Mouse (Mus musculus) macrophage (primary cell): Measurements from ENCODE around the gene Kpna6. TPM values are rescaled to one million over a fixed set of nuclear protein-coding genes. Genes with fewer than 3 reads are reported as not detected.

ENCODE experiments used
- H3K27ac ChIP-seq: fragments of 350-480 bp; formaldehyde crosslinking; 2 replicates; pipeline ENCODE4 v1.9.0; 2021
- H3K36me3 ChIP-seq: fragments of 350-480 bp; formaldehyde crosslinking; 2 replicates; pipeline ENCODE4 v1.9.0; 2021; ENCODE audit errors: inconsistent target
- H3K4me3 ChIP-seq: fragments of 350-480 bp; formaldehyde crosslinking; 2 replicates; pipeline ENCODE4 v1.9.0; 2021; ENCODE audit errors: inconsistent target
- H3K79me2 ChIP-seq: fragments of 350-480 bp; formaldehyde crosslinking; 2 replicates; pipeline ENCODE4 v1.9.0; 2021; ENCODE audit errors: inconsistent target
- WGBS: methylation state at CpG from one replicate; pipeline ENCODE4 v1.1.7; 2026; ENCODE audit warnings: inconsistent platforms; ENCODE audit not compliant: missing documents; 5-methylcytosine and 5-hydroxymethylcytosine counted together
- polyA plus RNA-seq: library from polyadenylated mRNA; stranded (reverse); fragments of 250-400 nt; gene quantifications from 3 replicates; pipeline ENCODE4 v1.2.4, GENCODE M21; 2018; ENCODE audit warnings: inconsistent platforms

Kpna6 gene
- polyA plus RNA-seq, 1 experiment from 2014 or later, result 30.7 TPM

DNA sequence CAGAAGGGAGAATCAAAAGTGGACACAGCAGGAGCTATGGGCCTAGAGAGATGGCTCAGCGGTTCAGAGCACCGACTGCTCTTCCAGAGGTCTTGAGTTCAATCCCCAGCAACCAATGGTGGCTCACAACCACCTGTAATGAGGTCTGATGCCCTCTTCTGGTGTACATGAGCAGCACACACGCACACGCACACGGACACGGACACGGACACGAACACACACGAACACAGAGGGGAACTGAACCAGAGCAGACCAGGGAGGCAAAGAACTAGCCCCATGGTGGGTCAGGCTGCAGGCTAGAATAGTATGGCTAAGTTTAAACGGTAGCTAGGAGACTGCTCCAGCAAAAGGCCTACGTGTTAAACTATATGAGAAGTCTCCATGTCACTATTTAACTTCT, 9.3 kb upstream of the Kpna6 start:
- H3K4me3 ChIP-seq, result no peak overlapping the region
- H3K36me3 ChIP-seq, result peaks cover 32% of the 10 kb centered on the region
- no peaks in the 10 kb centered on the region for H3K79me2 ChIP-seq
- WGBS, result 98% methylated on average over 11 of the region's 11 CpGs
- H3K27ac ChIP-seq, result no peak overlapping the region

DNA sequence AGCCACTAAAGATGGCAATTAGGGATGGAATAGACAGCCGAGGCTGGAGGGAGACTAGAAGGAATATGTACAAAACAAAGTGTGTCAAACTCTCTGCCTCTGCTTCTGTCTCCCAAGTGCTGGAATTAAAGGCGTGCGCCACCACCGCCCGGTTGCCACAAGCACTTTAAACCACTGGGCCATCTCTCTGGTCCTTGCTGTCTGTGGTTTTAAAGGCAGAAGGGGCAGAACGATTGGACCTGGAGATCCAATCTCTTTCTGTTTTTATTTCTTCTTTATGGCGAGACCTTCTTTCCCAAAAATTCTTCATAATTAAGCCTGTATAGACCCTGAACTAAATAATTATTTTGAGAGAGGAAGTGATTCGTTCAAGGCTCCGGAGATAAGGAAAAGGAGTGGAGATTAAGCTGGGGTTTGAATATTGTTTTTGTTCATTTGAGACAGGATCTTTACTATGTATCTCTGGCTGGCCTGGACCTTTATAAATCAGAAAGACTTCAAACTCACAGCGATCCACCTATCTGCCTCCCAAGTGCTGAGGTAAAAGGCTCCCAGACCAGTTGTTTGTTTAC, 397 bp upstream of the Kpna6 start:
- H3K27ac ChIP-seq, result peak overlapping the region; percentile 72

DNA sequence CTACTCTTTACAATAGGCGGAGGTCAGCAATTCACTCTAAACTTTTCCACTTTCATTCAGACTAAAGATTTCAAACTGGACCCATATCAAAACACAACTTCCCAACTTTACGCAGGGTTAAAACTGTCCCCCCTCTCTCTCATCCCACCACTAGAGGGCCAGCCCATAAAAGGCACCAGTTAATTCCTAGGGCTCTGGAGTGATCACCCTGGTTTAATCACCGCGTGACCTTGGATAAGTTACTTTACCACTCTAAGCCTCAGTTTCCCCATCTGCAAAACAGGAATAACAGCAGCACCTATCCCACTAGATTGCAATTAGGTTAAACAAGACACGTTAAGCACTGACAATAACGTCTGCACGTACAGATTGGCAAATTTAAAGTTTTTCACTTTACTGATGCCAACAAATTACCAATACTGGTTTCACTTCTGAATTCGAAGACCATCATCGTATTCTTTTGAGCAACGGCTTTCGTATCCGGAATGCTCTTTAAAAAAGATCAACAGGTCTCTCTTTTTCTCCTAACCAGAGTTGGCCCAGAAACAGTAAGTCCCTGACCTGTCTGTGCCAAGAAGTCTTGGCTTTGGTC, 980 bp downstream of the Kpna6 start:
- WGBS, result 9% methylated on average over 12 of the region's 12 CpGs
- Histone ChIP-seq H3K36me3 (no peaks in the 10 kb centered on the region; the same call in 1 of the 2 replicates), H3K27ac (peak overlapping the region; percentile 72), H3K79me2 (peaks cover 55% of the 10 kb centered on the region), H3K4me3 (peak overlapping the region; percentile 94)

More for the DNA sequence above, 397 bp upstream of the Kpna6 start:
- H3K4me3 ChIP-seq, result peak overlapping the region; percentile 94
- 3% methylated on average over 10 of the region's 10 CpGs for WGBS
- H3K36me3 ChIP-seq, result no peaks in the 10 kb centered on the region; the same call in 1 of the 2 replicates
- H3K79me2 ChIP-seq, result peaks cover 41% of the 10 kb centered on the region

DNA sequence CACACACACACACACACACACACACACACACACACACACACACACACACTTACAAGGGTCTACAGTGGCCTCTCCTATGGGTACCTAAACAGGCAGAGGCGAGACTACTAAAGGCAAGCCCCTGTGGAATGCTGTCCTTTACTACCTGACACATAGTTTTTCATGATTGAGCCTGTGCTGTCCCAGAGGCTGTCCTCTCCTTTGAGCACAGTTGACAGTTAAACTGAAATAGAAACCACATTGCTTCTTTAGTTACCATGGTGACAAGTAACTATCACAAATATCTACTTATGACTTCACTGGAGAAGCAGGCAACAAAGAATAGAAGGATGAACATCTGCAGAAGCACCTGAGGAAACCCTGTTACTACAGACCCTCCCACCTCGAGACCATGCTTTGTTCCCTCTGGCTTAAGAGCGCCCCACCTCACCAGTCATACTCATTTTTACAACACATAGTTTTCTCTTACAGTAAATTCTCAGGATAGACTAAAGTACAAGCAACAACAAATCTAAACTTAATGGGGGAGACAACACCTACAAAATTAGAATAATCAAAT, 10.2 kb downstream of the Kpna6 start:
- Histone ChIP-seq H3K4me3 (no peak overlapping the region), H3K27ac (no peak overlapping the region), H3K79me2 (peaks cover 61% of the 10 kb centered on the region), H3K36me3 (peaks cover 40% of the 10 kb centered on the region)
- 89% methylated on average over 3 of the region's 3 CpGs for WGBS

DNA sequence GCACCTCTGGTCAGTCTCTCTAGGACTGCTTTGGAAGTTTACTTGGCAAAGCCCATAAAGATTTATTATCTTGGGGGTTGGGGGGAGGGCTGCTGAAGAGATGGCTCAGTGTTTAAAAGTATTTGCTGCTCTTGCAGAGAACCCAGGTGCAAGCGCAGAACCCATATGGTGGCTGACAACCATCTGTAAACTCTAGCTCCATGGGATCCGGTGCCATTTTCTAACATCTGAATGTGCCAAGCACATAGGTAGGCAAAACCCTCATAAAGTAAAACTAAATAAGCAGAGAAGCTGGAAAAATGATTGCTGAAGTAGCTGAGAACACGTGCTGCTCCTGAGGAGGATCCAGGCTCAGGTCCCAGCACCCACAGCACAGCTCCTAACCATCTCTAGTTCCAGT, 11.0 kb downstream of the Kpna6 start:
- Histone ChIP-seq H3K4me3 (no peak overlapping the region), H3K27ac (no peak overlapping the region), H3K36me3 (peaks cover 48% of the 10 kb centered on the region), H3K79me2 (peaks cover 54% of the 10 kb centered on the region)
- WGBS, result 98% methylated on average over 3 of the region's 3 CpGs

DNA sequence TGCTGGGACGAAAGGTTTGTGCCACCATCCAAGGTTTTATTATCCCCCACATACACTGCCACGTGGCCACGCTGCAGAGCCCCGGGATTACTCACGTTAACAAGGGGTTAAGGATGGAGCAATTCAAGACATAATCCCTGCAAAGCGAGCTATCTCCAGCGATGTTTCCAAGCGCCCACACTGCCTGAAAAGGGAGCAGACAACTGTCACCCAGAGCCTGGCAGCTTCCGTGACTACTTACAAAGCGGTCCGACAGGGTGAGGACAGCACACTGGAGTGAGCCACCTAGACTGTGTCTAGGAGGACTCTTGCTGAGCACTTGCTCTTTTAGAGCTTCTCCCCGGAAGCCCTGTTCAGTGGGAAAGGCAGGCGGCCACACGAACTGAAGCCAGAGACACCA, 17.8 kb downstream of the Kpna6 start:
- no peak overlapping the region for H3K4me3 ChIP-seq
- WGBS, result 96% methylated on average over 14 of the region's 14 CpGs
- no peak overlapping the region for H3K27ac ChIP-seq
- peaks cover 94% of the 10 kb centered on the region for H3K36me3 ChIP-seq
- H3K79me2 ChIP-seq, result no peaks in the 10 kb centered on the region

DNA sequence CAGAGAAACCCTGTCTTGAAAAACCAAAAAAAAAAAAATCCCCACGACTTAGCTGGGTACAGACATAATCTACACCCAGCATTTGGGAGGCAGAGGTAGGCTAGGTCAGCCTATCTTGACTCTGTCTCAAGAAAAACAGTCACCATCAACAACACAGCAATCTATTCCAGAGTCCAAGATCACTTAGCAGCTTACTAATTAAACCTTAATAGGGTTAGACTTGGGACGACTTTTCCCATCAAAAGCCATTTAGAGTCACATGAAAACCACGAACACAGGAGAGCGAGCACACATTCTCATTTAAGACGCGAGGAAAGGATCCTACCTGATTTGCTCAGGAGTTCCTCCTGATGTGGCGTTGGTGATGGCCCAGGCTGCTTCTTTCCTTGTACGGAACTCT, 22.2 kb downstream of the Kpna6 start:
- 91% methylated on average over 8 of the region's 8 CpGs for WGBS
- H3K79me2 ChIP-seq, result no peaks in the 10 kb centered on the region
- peaks cover 87% of the 10 kb centered on the region for H3K36me3 ChIP-seq
- no peak overlapping the region for H3K27ac ChIP-seq
- H3K4me3 ChIP-seq, result no peak overlapping the region

DNA sequence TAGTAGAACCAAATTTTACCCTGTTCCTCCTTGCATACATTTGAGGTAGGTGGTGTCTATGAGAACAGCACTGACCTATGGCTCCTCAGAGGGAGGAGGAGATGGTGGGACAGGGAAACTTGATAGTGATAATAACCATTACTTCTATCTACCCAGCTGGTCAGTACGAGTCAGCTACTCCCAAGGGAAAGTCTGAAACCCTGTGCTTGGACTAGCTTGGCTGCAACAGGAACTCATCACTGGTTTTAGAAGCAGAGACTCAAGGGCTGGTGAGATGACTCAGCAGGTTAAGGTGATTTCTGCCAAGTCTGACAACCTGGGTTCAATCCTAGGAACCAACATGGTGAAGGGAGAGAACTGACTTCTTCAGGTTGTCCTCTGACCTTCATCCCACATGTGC, 23.9 kb downstream of the Kpna6 start:
- H3K36me3 ChIP-seq, result peaks cover 70% of the 10 kb centered on the region
- H3K4me3 ChIP-seq, result no peak overlapping the region
- H3K27ac ChIP-seq, result no peak overlapping the region
- H3K79me2 ChIP-seq, result no peaks in the 10 kb centered on the region
- 92% methylated on average over 1 of the region's 1 CpGs for WGBS

DNA sequence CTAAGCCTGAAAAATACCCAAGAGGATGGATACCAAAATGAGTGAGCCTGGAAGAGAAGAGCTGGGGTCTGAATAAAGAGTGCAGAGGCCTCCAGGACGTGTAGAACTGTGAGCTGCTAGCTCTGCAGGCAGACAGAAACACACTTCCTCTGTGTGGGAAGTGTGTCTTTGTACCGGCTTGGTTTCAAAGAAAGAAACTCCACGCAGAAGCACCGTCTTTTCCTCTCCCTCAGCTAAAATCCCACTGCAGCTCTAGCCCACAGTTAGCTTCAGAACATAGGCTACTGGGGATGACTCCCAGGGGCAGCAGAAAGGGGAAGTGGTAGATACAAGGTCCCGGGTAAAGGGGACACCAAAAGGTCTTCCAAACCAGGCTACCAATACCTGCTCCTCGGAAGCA, 27.4 kb downstream of the Kpna6 start:
- no peak overlapping the region for H3K27ac ChIP-seq
- no peaks in the 10 kb centered on the region for H3K79me2 ChIP-seq
- H3K36me3 ChIP-seq, result peaks cover 39% of the 10 kb centered on the region
- no peak overlapping the region for H3K4me3 ChIP-seq
- 58% methylated on average over 6 of the region's 6 CpGs for WGBS

DNA sequence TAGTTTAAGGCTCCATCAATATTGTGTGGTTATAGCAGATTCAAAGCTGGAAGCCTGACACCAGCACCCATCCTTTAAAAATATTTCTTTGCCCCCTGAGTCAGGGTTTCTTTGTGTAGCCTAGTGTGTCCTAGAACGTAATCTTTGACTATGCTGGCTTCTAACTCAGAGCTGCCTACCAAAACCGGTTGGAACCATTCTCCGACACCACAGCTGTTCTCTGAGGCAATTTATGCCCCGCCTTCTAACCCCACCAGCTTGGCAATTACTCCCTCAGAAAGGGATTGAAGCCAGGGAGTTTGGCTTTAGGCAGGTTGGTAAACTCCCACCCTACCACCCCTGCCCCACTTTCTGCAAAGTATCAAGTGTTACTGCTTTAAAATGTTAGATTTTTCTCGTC, 30.8 kb downstream of the Kpna6 start:
- Histone ChIP-seq H3K79me2 (peaks cover 29% of the 10 kb centered on the region), H3K36me3 (peaks cover 19% of the 10 kb centered on the region), H3K4me3 (no peak overlapping the region), H3K27ac (no peak overlapping the region)
- 86% methylated on average over 5 of the region's 5 CpGs for WGBS

DNA sequence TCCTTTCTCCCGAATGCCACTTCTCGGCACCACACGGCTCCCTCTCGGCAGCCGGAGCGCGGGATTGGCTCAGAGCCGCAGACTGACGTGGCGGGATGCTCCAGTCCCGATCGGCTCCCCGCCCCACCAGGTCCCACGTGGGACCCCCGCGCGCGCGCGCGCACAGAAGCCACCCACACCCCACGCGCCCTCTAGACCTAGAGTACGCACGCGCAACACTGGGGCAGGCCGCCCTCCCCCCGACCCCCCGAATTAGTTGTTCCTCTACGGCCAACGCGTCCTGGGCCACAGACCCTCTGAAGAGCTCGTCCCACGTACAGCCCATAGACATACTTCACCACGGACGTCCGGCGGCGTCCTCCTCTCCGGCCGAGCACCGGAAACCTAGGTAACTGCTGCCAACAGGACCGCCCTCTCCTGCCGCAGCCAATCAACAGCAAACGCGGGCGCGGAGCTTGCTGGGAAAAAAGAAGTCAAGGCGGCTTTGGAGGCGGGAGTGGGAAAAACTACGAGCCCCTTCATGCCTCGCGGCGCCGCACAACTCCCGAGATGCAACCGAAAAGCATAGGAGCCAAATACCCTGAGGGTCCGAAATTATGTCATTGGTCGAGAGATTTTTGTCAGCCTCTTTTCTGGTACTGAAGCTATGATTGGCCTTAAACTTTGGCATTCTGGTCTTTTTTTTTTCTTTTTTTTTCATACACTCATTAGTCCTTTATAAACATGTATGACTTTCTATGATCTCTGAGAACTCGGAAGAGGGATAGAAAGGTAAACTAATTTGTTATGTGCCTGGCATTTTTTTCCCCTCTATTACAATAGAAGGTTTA, 31.7 kb downstream of the Kpna6 start, which contains the start of gene Txlna:
Gene Txlna, minus strand, starts transcription at position 428 of the 830 bp plus-strand sequence.
- Histone ChIP-seq H3K4me3 (peak within 1 kb of the TSS; percentile 68), H3K36me3 (peaks cover 21% of the 10 kb centered on the region), H3K27ac (peak within 1 kb of the TSS; percentile 84), H3K79me2 (peaks cover 34% of the 10 kb centered on the region)
- WGBS, result under 1% methylated on average over 59 of the region's 60 CpGs

DNA sequence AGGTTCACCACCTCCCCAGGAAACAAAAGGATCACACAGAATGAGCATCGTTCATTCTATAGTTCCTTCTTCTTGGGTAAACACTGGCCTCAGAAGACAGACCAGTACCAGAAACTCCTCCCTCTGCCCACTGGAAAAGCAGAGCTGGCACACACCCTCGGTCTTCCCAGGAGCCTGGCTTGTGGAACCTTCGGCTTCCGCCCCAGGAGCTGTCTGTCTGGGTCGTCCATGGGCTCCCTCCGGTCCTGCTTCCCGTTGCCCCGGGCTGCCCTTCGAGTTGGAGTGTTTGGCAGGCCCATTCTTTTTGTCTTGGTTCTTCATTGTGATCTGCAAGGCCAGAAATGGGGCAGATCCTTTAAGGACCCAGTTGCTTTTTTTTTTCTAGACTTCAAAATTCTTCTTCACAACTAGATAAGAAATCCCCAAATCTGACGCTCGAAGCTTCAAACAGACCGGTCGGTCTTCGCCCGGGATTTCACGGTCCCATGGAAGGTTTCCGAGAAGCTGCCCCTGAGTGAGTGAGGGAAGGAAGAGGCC, 32.4 kb downstream of the Kpna6 start:
- peaks cover 28% of the 10 kb centered on the region for H3K36me3 ChIP-seq
- 2% methylated on average over 15 of the region's 17 CpGs for WGBS

DNA sequence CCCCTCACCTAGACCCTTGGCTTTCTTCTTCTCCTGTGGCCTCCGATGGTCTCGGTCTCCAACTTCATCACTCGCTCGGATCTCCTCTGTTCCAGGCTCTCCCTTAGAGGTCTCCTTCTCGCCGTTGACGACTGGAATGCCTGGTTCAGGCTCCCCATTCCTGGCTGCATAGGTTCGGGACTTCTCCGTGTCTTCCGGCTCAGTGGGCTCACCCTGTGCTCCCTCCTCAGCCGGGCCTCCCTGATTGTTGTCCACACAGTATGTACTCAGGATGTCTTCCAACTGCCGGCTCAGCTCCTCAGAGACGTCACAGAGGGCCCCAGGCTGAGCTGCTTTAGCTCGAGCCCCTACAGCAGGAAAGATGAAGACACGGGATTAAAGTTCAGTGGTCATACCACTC, 33.3 kb downstream of the Kpna6 start:
- WGBS, result 89% methylated on average over 15 of the region's 15 CpGs
- H3K79me2 ChIP-seq, result peaks cover 34% of the 10 kb centered on the region
- peaks cover 38% of the 10 kb centered on the region for H3K36me3 ChIP-seq
- peak overlapping the region; percentile 84; the same call in 1 of the 2 replicates for H3K27ac ChIP-seq
- H3K4me3 ChIP-seq, result peak overlapping the region; percentile 68; the same call in 1 of the 2 replicates

More for the DNA sequence above, 32.4 kb downstream of the Kpna6 start:
- H3K27ac ChIP-seq, result peak overlapping the region; percentile 84
- peaks cover 34% of the 10 kb centered on the region for H3K79me2 ChIP-seq
- H3K4me3 ChIP-seq, result peak overlapping the region; percentile 68

DNA sequence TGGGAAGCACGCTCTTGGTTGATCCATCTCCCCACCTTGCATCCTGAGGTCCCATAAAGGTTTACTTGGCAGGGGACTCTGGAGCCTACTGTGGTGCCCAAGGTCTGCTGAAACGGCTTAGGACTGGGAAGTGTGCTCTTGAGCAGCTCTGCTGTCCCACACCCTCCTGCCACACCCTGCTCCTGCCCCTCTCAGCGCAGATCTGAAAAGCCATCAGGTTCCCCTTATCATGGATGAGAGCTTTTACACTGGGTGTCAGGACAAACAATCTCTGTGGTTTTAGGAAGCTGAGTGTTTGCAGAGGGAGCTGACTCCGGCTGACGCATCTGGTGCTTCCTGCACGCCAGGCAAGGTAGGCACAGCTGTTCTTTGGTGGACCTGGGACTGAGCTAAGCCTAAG, 38.7 kb downstream of the Kpna6 start:
- Histone ChIP-seq H3K36me3 (peaks cover 89% of the 10 kb centered on the region), H3K79me2 (peaks cover 25% of the 10 kb centered on the region), H3K4me3 (no peak overlapping the region), H3K27ac (no peak overlapping the region)
- WGBS, result 88% methylated on average over 6 of the region's 6 CpGs
